Mouse (Mus musculus): ENCODE results near the gene Shf. TPM values are rescaled to one million over a fixed set of nuclear protein-coding genes. Genes with fewer than 3 reads are reported as not detected.
"Not testable (repeated sequence)": the region's sequence is repeated elsewhere in the genome, so short reads cannot be mapped to it uniquely, and the experiment has no call there.

Shf gene
- total RNA-seq, 2 experiments from 2014 or later, result 56.6 to 60.0 TPM

DNA sequence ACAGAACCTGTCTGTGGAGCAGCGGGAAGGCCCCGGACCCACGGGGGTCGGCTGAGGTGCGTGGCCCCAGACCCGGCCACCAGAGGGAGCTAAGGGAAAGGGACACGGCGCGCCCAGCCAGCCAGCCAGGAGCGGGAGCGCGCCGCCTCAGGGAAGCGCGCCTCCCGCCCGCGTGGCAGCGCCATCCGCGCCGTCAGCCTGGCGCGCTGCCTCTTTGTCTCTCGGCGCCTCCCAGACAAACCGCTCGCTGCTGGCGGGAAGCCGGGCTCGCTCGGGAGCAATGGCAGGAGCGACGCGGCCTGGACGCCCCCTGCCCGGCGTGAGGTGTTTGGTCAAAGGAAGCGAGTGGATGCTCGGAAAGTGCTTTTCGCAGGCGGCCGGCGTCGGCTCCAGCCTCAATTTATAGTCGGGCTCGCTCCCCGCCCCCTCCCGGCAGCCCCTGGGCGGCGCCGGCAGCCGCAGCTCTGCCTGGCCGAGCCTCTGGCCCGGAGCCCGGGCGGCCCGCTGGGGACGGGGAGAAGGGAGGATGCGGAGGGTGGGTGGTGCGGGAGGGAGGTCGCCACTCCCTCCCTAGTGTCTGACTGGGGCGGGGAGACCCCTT, 20.3 kb downstream of the Shf start:
- peak; percentile 90 for DNase-seq

DNA sequence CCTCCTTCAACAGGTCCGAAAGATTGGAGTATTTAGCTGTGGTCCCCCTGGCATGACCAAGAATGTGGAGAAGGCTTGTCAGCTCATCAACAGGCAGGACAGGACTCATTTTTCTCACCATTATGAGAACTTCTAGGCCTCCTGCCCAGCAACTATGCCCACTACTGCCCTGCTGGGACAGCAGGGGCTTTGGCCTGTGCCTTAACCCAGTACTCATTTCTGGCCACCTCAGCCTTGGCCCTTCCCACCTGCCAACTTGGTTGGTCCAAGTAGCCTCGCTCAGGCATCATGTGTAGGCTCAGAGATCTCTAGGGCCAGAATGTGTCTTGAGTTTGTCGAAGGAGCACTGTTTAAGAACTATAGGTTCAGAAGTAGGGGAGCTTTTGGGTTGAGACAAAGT, 21.7 kb downstream of the Shf start:
- DNase-seq, result no peak

DNA sequence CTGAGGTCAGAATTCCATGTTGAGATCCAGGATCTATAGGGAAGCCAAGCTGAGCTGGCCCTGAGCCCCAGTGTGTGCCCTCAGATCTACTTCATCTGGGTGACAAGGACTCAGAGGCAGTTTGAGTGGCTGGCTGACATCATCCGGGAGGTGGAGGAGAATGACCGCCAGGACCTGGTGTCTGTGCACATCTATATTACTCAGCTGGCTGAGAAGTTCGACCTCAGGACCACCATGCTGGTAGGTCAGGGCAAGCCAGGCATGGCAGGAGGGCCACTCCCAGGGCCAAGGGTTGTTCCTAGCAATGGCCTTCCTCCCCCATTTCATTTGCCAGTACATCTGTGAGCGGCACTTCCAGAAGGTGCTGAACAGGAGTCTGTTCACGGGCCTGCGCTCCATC, 22.8 kb downstream of the Shf start:
- not testable (repeated sequence) for DNase-seq

DNA sequence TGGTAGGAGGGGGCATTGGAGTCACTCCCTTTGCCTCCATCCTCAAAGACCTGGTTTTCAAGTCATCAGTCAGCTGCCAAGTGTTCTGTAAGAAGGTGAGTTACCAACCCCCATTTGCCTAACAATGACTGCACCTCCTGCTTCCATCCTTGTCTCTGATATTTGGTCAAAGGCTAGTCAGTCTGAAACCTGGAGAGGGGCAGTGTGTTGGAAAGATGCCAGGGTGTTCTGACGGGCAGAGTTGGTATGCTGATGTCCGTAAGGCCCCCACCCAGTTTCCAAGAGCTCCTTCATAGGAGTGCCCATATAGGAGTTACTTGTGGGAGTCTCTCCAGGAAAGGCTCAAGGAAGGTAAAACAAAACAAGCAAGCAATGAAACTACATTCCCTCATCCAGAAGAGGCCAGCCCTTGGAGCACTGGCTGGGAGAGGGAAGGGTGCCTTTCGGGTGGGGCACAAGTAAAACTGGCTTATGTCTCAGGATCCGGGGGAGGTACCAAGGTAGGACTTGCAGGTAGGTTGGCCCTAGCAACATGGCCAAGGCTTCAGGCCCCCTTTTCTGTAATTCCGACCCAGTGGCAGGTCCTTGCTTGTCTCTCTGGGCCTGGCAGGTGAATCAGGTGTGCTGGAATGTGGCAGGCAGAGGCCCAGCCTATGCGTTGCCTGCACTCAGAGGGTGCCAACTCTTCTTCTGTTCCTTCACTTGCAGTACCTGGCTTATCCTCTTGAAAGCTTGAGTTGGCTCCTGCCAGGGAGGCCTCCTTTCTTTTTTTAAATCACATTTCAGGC, 23.7 kb downstream of the Shf start:
- no peak for DNase-seq

DNA sequence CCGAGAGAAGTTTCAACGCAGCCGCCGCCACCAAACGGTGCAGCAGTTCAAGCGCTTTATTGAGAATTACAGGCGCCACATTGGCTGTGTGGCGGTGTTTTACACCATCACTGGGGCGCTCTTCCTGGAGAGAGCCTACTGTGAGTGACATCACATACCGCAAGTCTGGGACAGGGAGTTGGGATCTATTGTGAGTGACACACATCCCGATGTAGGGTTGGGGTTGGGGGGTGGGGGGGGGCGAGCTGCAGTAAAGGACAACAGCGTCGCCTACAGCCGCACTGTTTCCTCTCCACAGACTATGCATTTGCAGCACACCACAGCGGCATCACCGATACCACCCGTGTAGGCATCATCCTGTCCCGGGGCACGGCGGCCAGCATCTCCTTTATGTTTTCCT, 31.7 kb downstream of the Shf start:
- DNase-seq, result no peak

DNA sequence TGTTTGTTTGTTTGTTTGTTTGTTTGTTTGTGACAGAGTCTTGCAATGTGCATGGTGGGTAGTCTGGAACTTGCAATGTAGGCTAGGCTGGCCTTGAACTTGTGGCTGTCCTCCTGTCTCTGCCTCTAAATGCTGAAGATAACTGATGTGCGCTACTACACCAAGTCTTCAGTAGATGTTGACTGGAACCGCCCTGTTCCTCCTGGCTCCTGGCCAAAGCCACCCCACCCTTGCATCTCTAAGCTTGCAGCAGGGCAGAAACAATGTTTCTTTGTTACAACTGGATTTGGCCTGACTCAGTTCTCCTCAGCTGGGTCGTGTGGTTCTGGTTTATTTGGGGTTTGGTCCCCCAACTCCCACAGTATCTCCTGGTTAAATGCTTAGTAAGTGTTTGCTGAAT, 34.8 kb downstream of the Shf start:
- no peak for DNase-seq

DNA sequence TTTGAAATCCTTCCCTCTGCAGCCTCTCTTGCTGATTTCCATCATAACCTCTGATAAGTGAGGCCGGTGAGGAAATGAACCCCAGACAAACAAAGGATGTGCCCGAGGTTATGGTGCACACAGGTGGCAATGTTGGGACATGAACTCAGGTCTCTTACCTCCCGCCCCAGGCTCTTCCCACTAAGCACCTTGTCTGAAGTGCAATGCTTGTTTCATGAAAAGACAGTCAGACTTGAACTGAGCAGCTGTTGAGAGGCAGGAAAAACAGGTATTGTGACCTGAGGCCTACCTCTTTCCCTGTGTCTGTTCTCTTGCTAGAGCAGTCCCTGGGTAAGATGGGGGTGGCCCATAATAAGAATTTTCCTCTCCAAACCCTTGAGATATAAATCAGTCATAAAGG, 36.7 kb downstream of the Shf start:
- DNase-seq, result no peak

DNA sequence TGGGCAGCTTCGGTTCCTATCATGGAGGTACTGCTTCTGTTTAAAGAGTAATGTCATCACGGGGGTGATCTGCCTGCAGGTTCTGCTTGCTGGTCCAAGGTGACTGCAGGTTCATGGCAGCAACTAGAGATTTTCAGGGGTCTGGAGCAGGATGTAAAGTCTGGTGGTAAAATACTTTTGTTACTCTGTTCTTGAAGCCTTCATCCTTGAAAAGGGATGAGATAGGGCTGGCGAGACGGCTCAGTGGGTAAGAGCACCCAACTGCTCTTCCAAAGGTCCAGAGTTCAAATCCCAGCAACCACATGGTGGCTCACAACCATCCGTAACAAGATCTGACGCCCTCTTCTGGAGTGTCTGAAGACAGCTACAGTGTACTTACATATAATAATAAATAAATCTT, 38.6 kb downstream of the Shf start:
- not testable (repeated sequence) for DNase-seq

DNA sequence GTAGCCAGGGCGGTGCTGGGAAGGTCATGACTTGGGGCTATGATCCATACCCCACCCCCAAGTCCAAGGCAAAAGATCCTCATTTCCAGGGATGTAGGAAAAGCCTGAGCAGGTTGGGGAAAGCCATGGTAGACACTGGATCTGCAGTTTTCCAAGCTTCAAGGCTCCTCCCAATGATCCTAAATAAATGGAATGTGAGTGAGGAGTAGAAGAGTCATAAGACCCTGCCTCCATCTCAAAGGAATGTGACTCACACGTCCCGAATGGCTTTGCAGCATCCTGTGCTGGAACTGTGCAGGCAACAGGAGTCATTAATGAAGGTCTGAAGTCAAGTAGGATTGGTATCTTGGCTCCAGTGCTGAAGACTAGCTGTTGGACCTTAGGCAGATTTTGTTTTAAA, 41.0 kb downstream of the Shf start:
- no peak for DNase-seq

DNA sequence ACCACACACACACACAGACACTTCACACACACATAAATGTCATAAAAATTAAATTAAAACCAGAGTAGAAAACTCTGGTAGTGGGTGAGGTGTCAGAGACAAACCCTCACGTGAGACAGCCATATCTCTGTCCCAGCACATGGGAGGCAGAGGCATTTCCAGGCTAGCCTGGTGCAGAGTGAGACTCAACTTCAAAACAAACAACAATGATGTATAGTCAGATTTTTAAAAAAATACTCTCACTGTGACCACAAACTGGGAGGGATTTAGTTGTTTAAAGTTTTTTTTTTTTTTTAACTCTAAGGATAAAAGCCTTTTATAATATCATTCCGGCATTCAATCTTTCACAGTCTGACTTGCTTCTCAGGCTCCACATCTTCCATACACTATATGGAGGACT, 43.6 kb downstream of the Shf start:
- no peak for DNase-seq

DNA sequence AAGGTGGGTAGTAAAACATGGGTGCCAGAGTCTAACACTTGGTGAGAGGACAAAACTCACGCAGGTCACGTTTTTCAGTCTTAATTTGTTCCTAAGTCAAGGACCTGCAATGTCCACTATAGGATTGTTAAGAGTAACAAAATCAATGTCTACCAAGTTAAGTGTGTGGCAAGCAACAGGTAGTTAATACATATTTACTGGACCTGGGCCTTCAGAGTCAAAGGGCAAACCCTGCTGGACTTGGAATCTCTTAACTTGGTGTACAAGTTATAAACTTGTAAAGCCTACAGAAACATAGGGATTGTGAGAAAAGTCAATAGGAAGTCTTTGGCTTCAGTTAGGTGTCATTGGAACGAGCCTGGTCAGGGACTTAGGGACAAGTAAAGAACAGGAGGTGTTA, 44.4 kb downstream of the Shf start:
- DNase-seq, result no peak

DNA sequence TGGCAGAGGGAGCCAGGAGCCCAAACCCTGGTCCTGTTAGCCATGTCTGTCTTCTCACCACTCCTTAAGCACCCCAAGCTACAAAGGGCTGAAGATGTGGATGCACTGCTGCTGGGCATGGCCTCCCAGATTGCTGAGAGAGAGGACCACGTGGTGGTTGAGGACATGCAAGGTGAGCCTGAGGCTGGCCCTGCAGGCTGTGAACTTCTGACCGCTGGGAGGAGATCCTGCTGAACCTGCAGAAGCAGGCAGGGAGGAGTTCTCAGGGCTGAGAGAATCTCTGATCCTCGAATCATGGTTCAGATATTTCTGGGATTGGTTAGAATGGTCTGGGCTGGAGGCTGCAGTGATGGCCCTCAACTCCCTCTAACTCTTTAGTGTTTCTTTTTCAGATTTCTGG, 45.0 kb downstream of the Shf start:
- no peak for DNase-seq

DNA sequence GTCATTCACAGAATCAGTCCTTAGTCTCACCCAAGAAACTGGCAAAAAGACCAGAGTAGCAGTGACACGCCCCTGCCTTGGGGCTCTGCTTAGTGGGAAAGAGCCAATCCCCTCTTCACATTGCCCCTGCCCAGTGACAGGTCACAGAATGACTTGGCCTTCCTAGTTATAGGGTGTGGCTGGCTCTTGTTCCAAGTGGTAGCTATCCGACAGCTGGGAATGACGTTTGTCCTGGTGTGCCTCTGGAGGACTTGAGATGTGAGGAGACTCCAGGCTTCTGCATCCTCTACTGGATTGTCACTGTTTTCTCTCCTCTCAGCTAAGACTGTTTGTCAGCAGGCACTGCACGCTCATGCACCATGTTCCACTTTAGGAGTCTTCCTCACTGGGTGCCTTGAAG, 51.6 kb downstream of the Shf start:
- no peak for DNase-seq

DNA sequence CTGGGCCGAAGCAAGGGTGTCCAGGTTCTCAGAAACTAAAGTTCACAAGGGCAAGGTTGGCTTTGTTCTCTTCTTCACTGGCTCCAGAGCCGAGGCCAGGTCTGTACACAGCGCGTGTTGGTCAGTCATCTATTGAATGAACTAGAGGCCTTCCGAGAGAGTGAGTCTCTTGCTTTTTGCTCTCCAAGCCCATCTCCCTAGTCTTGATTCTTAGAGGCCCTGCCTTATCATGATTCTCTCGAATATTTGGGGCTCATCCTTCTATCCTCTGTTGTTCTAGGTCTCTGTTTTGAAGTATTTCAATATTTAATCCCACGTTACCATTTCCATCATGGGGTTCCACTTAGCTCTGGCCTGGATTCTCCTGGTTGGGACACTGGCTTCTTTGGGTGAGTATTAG, 53.6 kb downstream of the Shf start, which contains the start of gene Duox1:
Gene Duox1, plus strand, starts transcription at position 301 of the 400 bp plus-strand sequence.
- DNase-seq, result no peak

DNA sequence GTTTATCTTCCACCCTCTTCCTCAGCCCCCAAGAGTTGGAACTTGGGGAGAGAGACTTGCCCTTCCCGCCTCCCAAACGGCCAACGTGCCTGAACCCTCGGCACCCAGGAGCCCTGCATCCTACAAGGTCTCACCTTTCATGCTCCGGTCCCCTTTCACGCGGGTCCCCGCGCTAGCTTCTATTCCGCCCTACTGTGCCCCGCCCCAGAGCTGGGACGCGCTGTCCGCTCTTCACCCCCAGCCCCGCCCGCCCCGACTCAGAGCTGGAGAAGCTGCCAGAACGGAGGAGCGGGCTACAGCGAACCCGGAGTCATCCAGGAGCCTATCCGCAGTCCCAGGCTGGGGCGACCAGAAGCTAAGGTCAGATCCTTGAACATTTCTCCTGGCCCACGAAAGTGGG, 55.4 kb downstream of the Shf start, which contains the start of gene Duoxa1:
Gene Duoxa1, minus strand, starts transcription at position 195 of the 400 bp plus-strand sequence.
- no peak for DNase-seq

DNA sequence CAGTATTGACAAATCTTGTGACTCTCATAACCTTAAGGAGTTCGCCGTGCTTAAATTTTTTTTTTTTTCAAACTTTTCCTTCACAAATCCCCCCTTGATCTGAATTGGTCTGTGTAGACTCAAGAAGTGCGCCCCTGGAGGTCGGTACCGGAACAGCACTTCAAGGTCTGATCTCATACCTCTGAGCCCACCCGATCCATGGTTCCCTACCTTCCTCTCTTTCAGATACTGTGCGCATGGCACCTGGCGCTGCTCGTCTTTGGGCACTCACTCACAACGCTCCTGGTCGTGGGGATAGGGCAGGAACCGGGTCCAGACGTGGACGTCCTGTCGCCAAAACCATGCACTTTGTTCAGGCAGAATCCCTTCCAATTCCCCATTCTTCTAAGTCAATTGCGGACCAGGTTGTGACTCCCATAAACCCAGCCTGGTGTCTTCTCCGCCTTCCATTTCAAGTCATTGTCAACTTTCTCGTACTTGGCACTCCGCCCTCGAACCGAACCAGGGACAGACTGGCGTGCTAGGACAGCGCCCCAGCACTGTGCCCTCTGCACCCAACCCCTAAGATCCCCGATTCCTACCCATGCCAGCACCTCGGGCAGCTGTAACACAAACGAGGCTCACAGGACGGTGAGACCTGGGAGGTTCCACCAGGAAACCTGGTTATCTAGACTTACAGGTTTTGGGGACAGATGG, 56.1 kb downstream of the Shf start:
- DNase-seq, result no peak

DNA sequence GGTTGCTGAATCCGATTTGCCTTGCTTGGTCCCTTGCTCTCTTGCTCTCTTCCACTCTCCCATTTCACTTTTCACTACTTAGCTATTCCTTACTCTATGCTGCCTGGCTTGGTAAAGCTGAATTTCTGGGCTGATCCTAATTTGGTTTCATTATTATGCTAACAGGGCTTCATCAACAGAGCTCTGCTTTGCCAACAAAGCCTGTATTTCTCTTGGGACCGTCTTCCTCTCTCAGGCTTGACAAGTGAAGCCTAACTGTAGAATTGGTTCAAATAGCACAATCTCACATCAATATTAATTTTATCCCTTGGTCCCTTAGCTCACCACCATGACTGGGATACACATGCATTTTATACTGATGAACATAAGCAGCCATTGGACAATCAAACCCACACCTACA, 57.4 kb downstream of the Shf start:
- DNase-seq, result no peak

DNA sequence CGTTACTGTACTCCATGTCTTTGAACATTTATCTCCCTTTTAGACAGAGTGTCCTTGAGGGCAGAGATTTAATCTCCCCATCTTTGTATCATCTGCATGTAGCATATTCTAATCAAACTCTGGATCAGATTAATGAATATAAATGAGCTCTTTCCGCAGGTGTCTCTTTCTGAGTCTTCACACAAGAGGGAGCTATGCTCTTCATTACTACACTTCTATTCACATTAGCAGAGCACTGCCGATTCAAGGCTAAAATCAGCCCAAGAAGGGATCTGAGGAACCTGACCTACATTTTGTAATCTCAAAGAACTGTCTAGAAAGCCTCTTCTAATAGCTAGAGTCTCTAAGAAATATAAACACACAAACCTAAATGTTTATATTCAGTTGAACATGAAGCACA, 59.3 kb downstream of the Shf start:
- DNase-seq, result no peak

DNA sequence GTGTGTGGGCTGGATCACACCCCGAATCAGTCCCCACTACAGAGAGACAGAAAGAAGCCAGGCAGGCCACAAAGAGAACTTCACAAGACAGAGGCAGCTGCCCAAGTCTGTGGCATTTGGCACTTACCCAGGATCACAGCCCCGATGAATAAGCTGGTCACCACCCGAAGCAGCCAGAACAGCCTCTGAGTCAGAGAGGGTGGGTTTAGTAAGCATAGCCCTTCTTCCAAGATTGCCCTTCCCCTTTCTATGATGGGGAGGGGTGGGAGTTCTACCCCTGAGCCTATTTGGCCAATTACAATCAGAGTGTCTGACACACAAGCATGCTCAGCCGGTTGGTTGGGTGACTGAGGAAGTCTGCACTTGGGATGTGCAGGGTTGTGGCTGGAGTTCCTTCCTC, 62.8 kb downstream of the Shf start:
- DNase-seq, result no peak

DNA sequence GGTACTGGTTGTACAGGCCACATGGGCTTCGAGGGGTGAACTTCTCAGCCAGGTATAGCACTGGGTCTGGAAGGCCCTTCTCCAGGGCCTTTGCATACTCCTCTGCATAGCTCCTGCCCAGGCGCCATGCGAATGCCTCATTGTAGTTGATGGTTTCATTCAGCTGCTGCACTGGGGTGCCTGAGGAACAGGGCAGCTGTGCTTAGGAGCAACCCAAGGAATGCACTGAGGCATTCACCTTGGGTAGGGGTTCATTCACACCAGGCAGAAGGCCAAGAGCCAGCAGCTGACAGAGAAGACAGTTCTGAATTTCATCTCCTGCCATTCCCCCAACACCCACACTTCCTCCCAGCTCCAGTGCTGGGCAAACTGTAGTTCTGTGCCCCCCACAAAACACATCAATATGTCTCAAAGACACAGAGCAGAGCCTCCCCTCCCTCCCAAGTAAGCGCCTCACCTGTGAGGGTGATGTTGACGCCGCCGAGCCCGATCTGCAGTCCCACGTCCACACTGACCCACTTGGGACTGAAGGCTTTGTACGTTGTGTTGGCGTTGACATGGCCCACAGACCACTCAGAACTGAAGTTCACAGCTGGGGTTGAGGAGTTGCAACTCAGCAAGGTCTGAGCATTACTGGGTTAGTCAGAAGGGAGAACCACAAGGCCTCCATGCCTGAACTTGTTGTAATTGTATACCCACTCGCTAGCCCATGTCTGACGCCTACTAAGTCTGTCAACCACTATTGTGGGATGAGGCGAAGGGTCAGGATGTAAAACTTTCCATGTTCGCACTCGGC, 63.7 kb downstream of the Shf start:
- DNase-seq, result no peak

DNA sequence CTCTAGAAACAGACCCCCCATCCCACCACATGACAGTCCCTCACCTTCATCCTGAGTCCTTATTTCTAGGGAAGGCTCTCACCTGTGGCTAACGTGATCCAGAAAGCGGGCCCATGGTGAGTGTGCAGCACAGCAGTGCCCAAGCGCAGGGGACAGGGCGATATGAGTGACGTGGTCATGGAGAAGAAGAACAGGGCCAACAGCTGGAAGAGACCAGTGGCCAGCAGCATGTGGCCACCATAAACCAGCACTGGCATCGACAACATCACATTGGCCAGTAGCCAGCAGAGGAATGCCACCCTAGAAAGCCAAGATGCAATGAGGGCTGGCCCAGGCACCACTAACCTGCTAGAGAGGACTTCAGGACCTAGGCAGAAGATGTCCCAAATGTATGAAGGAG, 64.4 kb downstream of the Shf start:
- no peak for DNase-seq

DNA sequence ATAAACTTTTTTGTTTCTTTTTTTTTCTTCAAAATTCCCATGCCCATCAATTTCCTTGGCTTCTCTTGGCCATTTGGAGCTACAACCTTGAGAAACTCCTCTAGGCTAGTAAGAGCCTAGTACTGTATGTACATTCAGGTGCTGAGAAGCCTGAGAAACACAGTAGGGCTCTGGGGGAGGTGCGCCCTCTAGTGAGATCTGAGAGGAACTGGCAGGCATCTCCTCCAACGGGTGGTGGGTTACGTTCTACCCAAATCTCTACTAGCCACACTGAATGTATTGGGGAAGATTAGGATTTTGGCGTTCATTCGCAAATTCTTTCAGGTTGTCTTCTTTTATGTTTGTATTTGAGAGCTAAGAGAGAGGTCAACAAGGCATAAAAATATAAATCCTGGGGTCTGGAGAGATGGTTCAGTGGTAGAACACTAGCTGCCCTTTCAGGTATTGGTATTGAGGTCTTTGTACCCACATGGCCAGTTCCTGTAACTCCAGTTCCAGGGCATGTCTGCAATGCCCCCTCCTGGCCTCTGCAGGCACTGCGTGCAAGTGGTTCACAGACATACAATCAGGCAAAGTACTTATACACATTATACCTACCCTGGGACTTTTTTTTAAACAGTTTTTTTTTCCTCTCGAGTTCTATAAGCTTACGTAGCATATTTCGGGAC, 66.3 kb downstream of the Shf start:
- DNase-seq, result no peak
